Mouse (Mus musculus): ENCODE measurements around the gene C1qa.

GRCm38 (mm10) chr4:136930474-136930873 is 31.9 kb upstream of the C1qa start:
- TF ChIP-seq MAFK (IDR thresholded peaks at IDR 0.05; ENCODE audit: insufficient read depth, low read depth, low read length) (no peak), ZNF384 (IDR thresholded peaks at IDR 0.05; ENCODE audit: low read depth, low read length) (no peak), ZC3H11A (IDR thresholded peaks at IDR 0.05; ENCODE audit: borderline replicate concordance, low read depth, low read length) (no peak), HCFC1 (IDR thresholded peaks at IDR 0.05; ENCODE audit: borderline replicate concordance, insufficient read depth, low read length) (no peak)

Measured in ES-E14 (cell line).